Comparison of ENCODE assay signal across 15 mouse cellular contexts in genomic region chr3:119950070-119950469, GRCm38 (mm10).
DNase-seq lines count a peak whose midpoint lies in the region; ATAC-seq and TF ChIP-seq lines count a peak whose summit lies in the region.
"Had no signal": no experiment of that assay in that cellular context is flagged by ENCODE, and none has a peak within 500 bp of the region (broad histone marks: within the 10 kb centered on the region; RNA-seq: fewer than 3 reads in every experiment).

No protein-coding gene starts in this region.

- TF ChIP-seq POLR2A in cortical plate, adult 2 months (IDR thresholded peaks at IDR 0.05; ENCODE audit: extremely low read depth, insufficient read depth, low read length) = no peak

- no peak for DNase-seq in heart, adult 18-20 months
- DNase-seq in left cerebral cortex, adult 18-20 months (ENCODE audit: low spot score in 2 of 2) = peak; percentile 20 to 31
- DNase-seq in left cerebral cortex, postnatal 10 days (ENCODE audit: extremely low spot score in 1 of 2, low spot score in 2 of 2) = no peak
- DNase-seq in thymus, postnatal 4 days = no peak
- DNase-seq in urinary bladder, postnatal 10 days (ENCODE audit: low spot score) = no peak
- DNase-seq: adrenal gland, postnatal 25 days; B cell, adult 2 months; gastrocnemius, postnatal 36 days; lung, adult 18-20 months; thymus, adult 2 months had no signal

- no peaks in the 10 kb centered on the region for H3K27me3 ChIP-seq in heart, embryonic 14.5 days (ENCODE audit: control insufficient read depth, insufficient read depth, low read length)
- no peaks in the 10 kb centered on the region for H3K27me3 ChIP-seq in forebrain, embryonic 16.5 days (replicated peaks; ENCODE audit: control insufficient read depth, insufficient read depth, low read length)

- ATAC-seq in heart, embryonic 14.5 days (ENCODE audit: insufficient number of reproducible peaks, insufficient read depth, low FRiP score, low read depth) = no peak
- ATAC-seq in forebrain, embryonic 16.5 days = no peak
- ATAC-seq: intestine, postnatal 0 days had no signal

- no peak overlapping the region for H3K4me3 ChIP-seq in heart, embryonic 14.5 days (ENCODE audit: control insufficient read depth in 1 of 2, insufficient read depth in 1 of 2, low read depth in 1 of 2, low read length in 2 of 2)
- no peak overlapping the region for H3K4me3 ChIP-seq in cortical plate, adult 2 months (ENCODE audit: insufficient read depth, low read length)
- no peak overlapping the region for H3K4me3 ChIP-seq in forebrain, embryonic 16.5 days (replicated peaks; ENCODE audit: low read length)
- H3K4me3 ChIP-seq: erythroblast, embryonic 14.5 days had no signal

- no peak overlapping the region for H3K9ac ChIP-seq in heart, embryonic 14.5 days (ENCODE audit: low read length)
- H3K9ac ChIP-seq in forebrain, embryonic 16.5 days (replicated peaks; ENCODE audit: low read depth, low read length) = no peak overlapping the region

- intact Hi-C loops in left cerebral cortex, postnatal 10 days (cut with DNase I) = no loop called here

- H3K9me3 ChIP-seq in heart, embryonic 14.5 days (ENCODE audit: control insufficient read depth, low read length) = no peaks in the 10 kb centered on the region
- H3K9me3 ChIP-seq in forebrain, embryonic 16.5 days (ENCODE audit: control insufficient read depth, low read length) = no peaks in the 10 kb centered on the region

- WGBS in heart, embryonic 14.5 days = 76% methylated on average over 2 of the region's 2 CpGs
- 39% methylated on average over 2 of the region's 2 CpGs for WGBS in forebrain, embryonic 16.5 days

- TF ChIP-seq CTCF in cortical plate, adult 2 months (IDR thresholded peaks at IDR 0.05; ENCODE audit: extremely low read depth, insufficient read depth, low read length) = no peak

- H3K36me3 ChIP-seq in heart, embryonic 14.5 days (ENCODE audit: control insufficient read depth, insufficient read depth, low read length) = no peaks in the 10 kb centered on the region
- H3K36me3 ChIP-seq in forebrain, embryonic 16.5 days (ENCODE audit: control insufficient read depth, insufficient read depth) = no peaks in the 10 kb centered on the region

- H3K4me2 ChIP-seq in heart, embryonic 14.5 days (ENCODE audit: low read length) = peak overlapping the region; percentile 44; the same call in 1 of the 2 replicates
- H3K4me2 ChIP-seq in forebrain, embryonic 16.5 days (ENCODE audit: low read length) = no peak overlapping the region; the same call in 1 of the 2 replicates

- no peak overlapping the region for H3K27ac ChIP-seq in heart, embryonic 14.5 days (replicated peaks in 1 of 2; ENCODE audit: control insufficient read depth in 1 of 2, insufficient read depth in 1 of 2, low read depth in 2 of 2, low read length in 2 of 2)
- peak overlapping the region; percentile 25; the same call in 1 of the 2 replicates for H3K27ac ChIP-seq in cortical plate, adult 2 months (ENCODE audit: insufficient read depth, low read length)
- H3K27ac ChIP-seq in forebrain, embryonic 16.5 days (ENCODE audit: low read length) = 0 out of 2 replicates have a peak overlapping the region, but pooled peaks have one; percentile 12

- H3K4me1 ChIP-seq in heart, embryonic 14.5 days (ENCODE audit: control insufficient read depth in 2 of 2, insufficient read depth in 2 of 2, low read length in 2 of 2) = peaks cover 0 to 4% of the 10 kb centered on the region in 2 experiments; a peak in 1 of 4 replicates
- H3K4me1 ChIP-seq in cortical plate, adult 2 months (ENCODE audit: control insufficient read depth, insufficient read depth, low read length) = 0 out of 2 replicates have a peak, but pooled peaks cover 3% of the 10 kb centered on the region
- peaks cover 21% of the 10 kb centered on the region for H3K4me1 ChIP-seq in forebrain, embryonic 16.5 days (replicated peaks; ENCODE audit: control insufficient read depth, insufficient read depth, low read length)

Comparison
In these comparisons a context has a peak if more than half of its experiments do, and no peak if none do; other contexts are left out.
1. DNase-seq: peak in left cerebral cortex, adult 18-20 months (2 of 2); none in heart, adult 18-20 months (0 of 2), left cerebral cortex, postnatal 10 days (0 of 2), thymus, postnatal 4 days (single experiment) and urinary bladder, postnatal 10 days (single experiment).
2. H3K27ac ChIP-seq: peak in cortical plate, adult 2 months (single experiment) and forebrain, embryonic 16.5 days (single experiment); none in heart, embryonic 14.5 days (0 of 2).